ENCODE assay signal across 10 mouse cellular contexts in genomic region chr11:49202523-49203061, GRCm38 (mm10). TPM values are rescaled to one million over a fixed set of nuclear protein-coding genes. Genes with fewer than 3 reads are reported as not detected.
DNase-seq lines count a peak whose midpoint lies in the region; ATAC-seq and TF ChIP-seq lines count a peak whose summit lies in the region.
"Had no signal": no experiment of that assay in that cellular context is flagged by ENCODE, and none has a peak within 500 bp of the region (broad histone marks: within the 10 kb centered on the region; RNA-seq: fewer than 3 reads in every experiment).

No protein-coding gene starts in this region.

- H3K36me3 ChIP-seq in heart, embryonic 11.5 days (ENCODE audit: control insufficient read depth, insufficient read depth, low read length) = peaks cover 2% of the 10 kb centered on the region; the same call in 1 of the 2 replicates
- peaks cover 28% of the 10 kb centered on the region for H3K36me3 ChIP-seq in G1E (replicated peaks)
- no peaks in the 10 kb centered on the region for H3K36me3 ChIP-seq in hindbrain, postnatal 0 days (ENCODE audit: insufficient read depth, low read length)
- 0 out of 2 replicates have a peak, but pooled peaks cover 9% of the 10 kb centered on the region for H3K36me3 ChIP-seq in liver, embryonic 15.5 days (replicated peaks)
- peaks cover 2% of the 10 kb centered on the region; the same call in 1 of the 2 replicates for H3K36me3 ChIP-seq in neural tube, embryonic 15.5 days

- no peaks in the 10 kb centered on the region for H3K9me3 ChIP-seq in heart, embryonic 11.5 days (replicated peaks; ENCODE audit: control insufficient read depth, low read length)
- 0 out of 2 replicates have a peak, but pooled peaks cover 2% of the 10 kb centered on the region for H3K9me3 ChIP-seq in G1E (replicated peaks)
- no peaks in the 10 kb centered on the region for H3K9me3 ChIP-seq in hindbrain, postnatal 0 days (ENCODE audit: low read length)
- no peaks in the 10 kb centered on the region for H3K9me3 ChIP-seq in liver, embryonic 15.5 days (replicated peaks)
- H3K9me3 ChIP-seq in neural tube, embryonic 15.5 days (replicated peaks) = no peaks in the 10 kb centered on the region

- no peaks in the 10 kb centered on the region for H3K27me3 ChIP-seq in heart, embryonic 11.5 days (ENCODE audit: control insufficient read depth, insufficient read depth, low read length)
- no peaks in the 10 kb centered on the region for H3K27me3 ChIP-seq in G1E (ENCODE audit: insufficient read depth, low read length)
- no peaks in the 10 kb centered on the region for H3K27me3 ChIP-seq in hindbrain, postnatal 0 days (ENCODE audit: insufficient read depth, low read length)
- no peaks in the 10 kb centered on the region for H3K27me3 ChIP-seq in liver, embryonic 15.5 days
- H3K27me3 ChIP-seq in neural tube, embryonic 15.5 days (replicated peaks) = no peaks in the 10 kb centered on the region

- peak overlapping the region; percentile 100 for H3K27ac ChIP-seq in heart, embryonic 11.5 days (ENCODE audit: low read depth, low read length)
- peak overlapping the region; percentile 95 for H3K27ac ChIP-seq in embryonic fibroblast, embryonic 13.5 days (ENCODE audit: insufficient read depth, low read length)
- H3K27ac ChIP-seq in hindbrain, postnatal 0 days = peak overlapping the region; percentile 97
- H3K27ac ChIP-seq in liver, embryonic 15.5 days (replicated peaks) = peak overlapping the region; percentile 99
- H3K27ac ChIP-seq in neural tube, embryonic 15.5 days (replicated peaks) = peak overlapping the region; percentile 97

- peak overlapping the region; percentile 80 for H3K4me2 ChIP-seq in heart, embryonic 11.5 days
- peak overlapping the region; percentile 88 for H3K4me2 ChIP-seq in hindbrain, postnatal 0 days (ENCODE audit: low read depth, low read length)
- peak overlapping the region; percentile 92 for H3K4me2 ChIP-seq in liver, embryonic 15.5 days
- peak overlapping the region; percentile 90 for H3K4me2 ChIP-seq in neural tube, embryonic 15.5 days

- peaks cover 12% of the 10 kb centered on the region for H3K4me1 ChIP-seq in heart, embryonic 11.5 days (ENCODE audit: control insufficient read depth, insufficient read depth, low read length)
- H3K4me1 ChIP-seq in G1E (ENCODE audit: insufficient read depth, low read depth, low read length) = peaks cover 36% of the 10 kb centered on the region
- H3K4me1 ChIP-seq in embryonic fibroblast, embryonic 13.5 days (ENCODE audit: control insufficient read depth, insufficient read depth, low read length) = peaks cover 4% of the 10 kb centered on the region
- H3K4me1 ChIP-seq in hindbrain, postnatal 0 days (ENCODE audit: insufficient read depth, low read length) = peaks cover 11% of the 10 kb centered on the region
- peaks cover 42% of the 10 kb centered on the region for H3K4me1 ChIP-seq in liver, embryonic 15.5 days (replicated peaks)
- peaks cover 22% of the 10 kb centered on the region for H3K4me1 ChIP-seq in neural tube, embryonic 15.5 days

- TF ChIP-seq POLR2A in embryonic fibroblast, embryonic 13.5 days (IDR thresholded peaks at IDR 0.05; ENCODE audit: low read depth, low read length) = 0 out of 2 replicates have a peak, but pooled peaks have one; percentile 5

- 4% methylated on average over 10 of the region's 10 CpGs for WGBS in heart, embryonic 11.5 days (ENCODE audit: insufficient replicate concordance)
- WGBS in hindbrain, postnatal 0 days = 2% methylated on average over 10 of the region's 10 CpGs
- 2% methylated on average over 10 of the region's 10 CpGs for WGBS in liver, embryonic 15.5 days (ENCODE audit: insufficient replicate concordance)
- 5% methylated on average over 10 of the region's 10 CpGs for WGBS in neural tube, embryonic 15.5 days

- ATAC-seq in heart, embryonic 11.5 days (replicated peaks; ENCODE audit: insufficient number of reproducible peaks, low FRiP score, low TSS enrichment) = 0 out of 2 replicates have a peak, but pooled peaks have one; percentile 20
- no peak for ATAC-seq in G1E (ENCODE audit: extremely low read depth, insufficient number of reproducible peaks, low FRiP score, poor library complexity, severe bottlenecking)
- ATAC-seq in hindbrain, postnatal 0 days = peak; percentile 14; the same call in 1 of the 2 replicates
- peak; percentile 8; the same call in 1 of the 2 replicates for ATAC-seq in liver, embryonic 15.5 days (ENCODE audit: insufficient read depth)
- peak; percentile 31; the same call in 1 of the 2 replicates for ATAC-seq in neural tube, embryonic 15.5 days (ENCODE audit: low FRiP score)

- H3K4me3 ChIP-seq in heart, embryonic 11.5 days (ENCODE audit: low read depth, low read length) = peak overlapping the region; percentile 94
- H3K4me3 ChIP-seq in G1E (ENCODE audit: low read depth, low read length) = peak overlapping the region; percentile 85
- H3K4me3 ChIP-seq in embryonic fibroblast, embryonic 13.5 days (ENCODE audit: insufficient read depth, low read length) = peak overlapping the region; percentile 72
- peak overlapping the region; percentile 92 for H3K4me3 ChIP-seq in hindbrain, postnatal 0 days (ENCODE audit: low read length)
- peak overlapping the region; percentile 88 for H3K4me3 ChIP-seq in liver, embryonic 15.5 days (replicated peaks)
- peak overlapping the region; percentile 92 for H3K4me3 ChIP-seq in neural tube, embryonic 15.5 days (replicated peaks)

- no peak for TF ChIP-seq CTCF in G1E (IDR thresholded peaks at IDR 0.05; ENCODE audit: low read depth, low read length)
- TF ChIP-seq CTCF in embryonic fibroblast, embryonic 13.5 days (IDR thresholded peaks at IDR 0.05; ENCODE audit: borderline replicate concordance, insufficient read depth, low read length) = no peak
- no peak for TF ChIP-seq CTCF in hindbrain, postnatal 0 days (IDR thresholded peaks at IDR 0.05; ENCODE audit: low read depth)

- peak overlapping the region; percentile 99 for H3K9ac ChIP-seq in heart, embryonic 11.5 days (ENCODE audit: low read depth, low read length)
- H3K9ac ChIP-seq in hindbrain, postnatal 0 days (replicated peaks; ENCODE audit: low read length) = peak overlapping the region; percentile 97
- peak overlapping the region; percentile 91 for H3K9ac ChIP-seq in liver, embryonic 15.5 days
- peak overlapping the region; percentile 92 for H3K9ac ChIP-seq in neural tube, embryonic 15.5 days (replicated peaks)

- no peak for DNase-seq in heart, adult 18-20 months
- peak; percentile 7 for DNase-seq in G1E (ENCODE audit: low spot score)
- DNase-seq in hindbrain, postnatal 0 days (ENCODE audit: low spot score) = peak; percentile 4
- DNase-seq in gastrocnemius, adult 8-10 months (ENCODE audit: low spot score in 2 of 2) = no peak

RNA-seq across cellular contexts. Expression of gene Zfp62, which starts 0.5 kb away (rescaled TPM):
- polyA plus RNA-seq in heart, embryonic 11.5 days (2014; fragmentation: Nextera tagmentation; extraction: Ambion mirVana) = 33.9 and 36.8 TPM in 2 replicates
- 10 to 100 TPM; 27.6 to 32.6 TPM for total RNA-seq in heart, adult 18-20 months (2021)
- total RNA-seq in G1E (2014; fragmentation: Nextera tagmentation) = 143 and 160 TPM in 2 replicates
- total RNA-seq in G1E (2017) = 72.7 and 78.2 TPM in 2 replicates
- 6.5 and 13.3 TPM in 2 replicates for polyA plus RNA-seq in G1E (2012)
- polyA plus RNA-seq in embryonic fibroblast, embryonic 13.5 days (2011; ENCODE audit: insufficient read length, low read depth, missing spikeins) = 48.0 and 66.0 TPM in 2 replicates
- 20.2 and 25.0 TPM in 2 replicates for total RNA-seq in hindbrain, postnatal 0 days (2014; rRNA removed)
- 25.7 and 25.8 TPM in 2 replicates for polyA plus RNA-seq in hindbrain, postnatal 0 days (2015; fragmentation: Nextera tagmentation; extraction: Ambion mirVana)
- polyA plus RNA-seq in liver, embryonic 15.5 days (2015; fragmentation: Nextera tagmentation; extraction: Ambion mirVana) = 10.2 and 10.4 TPM in 2 replicates
- polyA plus RNA-seq in neural tube, embryonic 15.5 days (2015; fragmentation: Nextera tagmentation; extraction: Ambion mirVana) = 33.6 and 38.2 TPM in 2 replicates
- total RNA-seq in gastrocnemius, adult 8-10 months (2022) = 10 to 100 TPM; 24.4 to 29.9 (median 26.0) TPM

RNA-seq across cellular contexts. Expression of gene Btnl9, which starts 15.6 kb away (rescaled TPM):
- 0.39 and 0.49 TPM in 2 replicates for polyA plus RNA-seq in heart, embryonic 11.5 days (2014; fragmentation: Nextera tagmentation; extraction: Ambion mirVana)
- total RNA-seq in heart, adult 18-20 months (2021) = 10 to 100 TPM; 22.3 to 25.3 TPM
- total RNA-seq in G1E (2014; fragmentation: Nextera tagmentation) = not detected in 2 replicates
- total RNA-seq in G1E (2017) = 0.17 and 0.22 TPM in 2 replicates
- not detected in 2 replicates for polyA plus RNA-seq in G1E (2012)
- not detected in 2 replicates for polyA plus RNA-seq in embryonic fibroblast, embryonic 13.5 days (2011; ENCODE audit: insufficient read length, low read depth, missing spikeins)
- 0.37 TPM in 1 of 2 replicates, not detected in the other for total RNA-seq in hindbrain, postnatal 0 days (2014; rRNA removed)
- 0.39 and 0.50 TPM in 2 replicates for polyA plus RNA-seq in hindbrain, postnatal 0 days (2015; fragmentation: Nextera tagmentation; extraction: Ambion mirVana)
- 0.76 and 1.6 TPM in 2 replicates for polyA plus RNA-seq in liver, embryonic 15.5 days (2015; fragmentation: Nextera tagmentation; extraction: Ambion mirVana)
- polyA plus RNA-seq in neural tube, embryonic 15.5 days (2015; fragmentation: Nextera tagmentation; extraction: Ambion mirVana) = 0.17 and 0.59 TPM in 2 replicates
- 1 to 10 TPM in 3 of 4 experiments, under 1 TPM in 1; 0.96 to 2.6 (median 2.0) TPM for total RNA-seq in gastrocnemius, adult 8-10 months (2022)

RNA-seq across cellular contexts. Expression of gene Mgat1, which starts 41.4 kb away (rescaled TPM):
- polyA plus RNA-seq in heart, embryonic 11.5 days (2014; fragmentation: Nextera tagmentation; extraction: Ambion mirVana) = 32.9 and 39.1 TPM in 2 replicates
- total RNA-seq in heart, adult 18-20 months (2021) = 10 to 100 TPM; 67.1 TPM
- total RNA-seq in G1E (2014; fragmentation: Nextera tagmentation) (18.2 and 20.0 TPM in 2 replicates), G1E (2017) (26.1 and 28.9 TPM in 2 replicates)
- 34.8 and 36.9 TPM in 2 replicates for polyA plus RNA-seq in G1E (2012)
- polyA plus RNA-seq in embryonic fibroblast, embryonic 13.5 days (2011; ENCODE audit: insufficient read length, low read depth, missing spikeins) = 79.0 and 92.6 TPM in 2 replicates
- total RNA-seq in hindbrain, postnatal 0 days (2014; rRNA removed) = 87.4 and 109 TPM in 2 replicates
- polyA plus RNA-seq in hindbrain, postnatal 0 days (2015; fragmentation: Nextera tagmentation; extraction: Ambion mirVana) = 33.6 and 35.3 TPM in 2 replicates
- polyA plus RNA-seq in liver, embryonic 15.5 days (2015; fragmentation: Nextera tagmentation; extraction: Ambion mirVana) = 35.1 and 45.6 TPM in 2 replicates
- 34.0 and 46.2 TPM in 2 replicates for polyA plus RNA-seq in neural tube, embryonic 15.5 days (2015; fragmentation: Nextera tagmentation; extraction: Ambion mirVana)
- total RNA-seq in gastrocnemius, adult 8-10 months (2022) = 10 to 100 TPM; 39.4 to 56.8 (median 48.4) TPM

RNA-seq across cellular contexts. Expression of gene Olfr1394, which starts 48.4 kb away (rescaled TPM):
- polyA plus RNA-seq in heart, embryonic 11.5 days (2014; fragmentation: Nextera tagmentation; extraction: Ambion mirVana) = not detected in 2 replicates
- not detected for total RNA-seq in heart, adult 18-20 months (2021)
- not detected in 2 replicates for total RNA-seq in G1E (2014; fragmentation: Nextera tagmentation)
- total RNA-seq in G1E (2017) = 0.16 and 0.17 TPM in 2 replicates
- not detected in 2 replicates for polyA plus RNA-seq in G1E (2012)
- polyA plus RNA-seq in embryonic fibroblast, embryonic 13.5 days (2011; ENCODE audit: insufficient read length, low read depth, missing spikeins) = not detected in 2 replicates
- total RNA-seq in hindbrain, postnatal 0 days (2014; rRNA removed) = not detected in 2 replicates
- not detected in 2 replicates for polyA plus RNA-seq in hindbrain, postnatal 0 days (2015; fragmentation: Nextera tagmentation; extraction: Ambion mirVana)
- polyA plus RNA-seq in liver, embryonic 15.5 days (2015; fragmentation: Nextera tagmentation; extraction: Ambion mirVana) = not detected in 2 replicates
- not detected in 2 replicates for polyA plus RNA-seq in neural tube, embryonic 15.5 days (2015; fragmentation: Nextera tagmentation; extraction: Ambion mirVana)
- not detected for total RNA-seq in gastrocnemius, adult 8-10 months (2022)
- total RNA-seq: adrenal gland, postnatal 4 days; neutrophil, adult 5-6 weeks had no signal

Comparison
In these comparisons a context has a peak if more than half of its experiments do, and no peak if none do; other contexts are left out.
1. DNase-seq: peak in G1E (single experiment) and hindbrain, postnatal 0 days (single experiment); none in heart, adult 18-20 months (0 of 2) and gastrocnemius, adult 8-10 months (0 of 2).
2. Peak in every context shown above with its lines, with median percentiles within 50 percentile points of each other: H3K27ac ChIP-seq, H3K4me2 ChIP-seq, H3K4me3 ChIP-seq and H3K9ac ChIP-seq.